Mouse (Mus musculus) right cerebral cortex, postnatal 36 days (tissue): Measurements from ENCODE around the gene Pdik1l.

Experiments used
- DNase-seq, 2 experiments: peaks; one replicate each; pipeline ENCODE4 v3.0.0; 2022; ENCODE audit warnings: low spot score in 2 of 2, mixed read lengths in 1 of 2

Pdik1l gene

DNA sequence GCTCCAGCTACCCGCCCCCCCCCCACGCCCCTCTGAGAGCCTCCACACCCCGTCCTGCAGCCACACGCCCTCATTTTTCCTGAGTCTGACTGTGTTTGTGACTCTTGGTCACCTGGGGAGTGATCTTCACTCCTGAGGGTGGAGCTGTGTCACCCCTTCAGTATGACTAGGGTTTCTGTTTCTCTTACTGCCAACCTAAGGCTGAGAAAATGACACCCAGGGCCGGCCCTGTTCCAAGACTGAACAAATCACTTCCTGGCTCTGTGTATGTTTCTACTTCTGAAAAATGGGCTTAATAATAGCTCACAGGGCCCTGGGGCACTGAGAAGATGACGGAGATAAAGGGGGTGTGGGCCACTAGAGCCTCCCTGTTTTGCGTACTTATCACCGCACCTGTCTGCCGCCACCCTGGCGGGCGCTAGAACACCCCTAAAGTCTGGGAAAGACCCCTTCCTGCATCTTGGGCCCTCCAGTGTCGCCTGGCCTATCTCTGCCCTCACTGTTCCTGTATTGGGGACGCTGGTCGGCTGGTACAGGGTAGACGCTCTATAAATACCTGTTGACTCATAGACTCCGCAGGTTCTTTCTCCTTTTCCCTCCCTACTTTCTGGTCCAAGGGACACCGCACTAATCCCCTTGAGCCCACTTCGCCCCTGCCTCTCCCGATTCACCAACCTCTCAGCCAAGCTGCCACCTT, 50.0 kb downstream of the Pdik1l start:
- DNase-seq, result no peak

DNA sequence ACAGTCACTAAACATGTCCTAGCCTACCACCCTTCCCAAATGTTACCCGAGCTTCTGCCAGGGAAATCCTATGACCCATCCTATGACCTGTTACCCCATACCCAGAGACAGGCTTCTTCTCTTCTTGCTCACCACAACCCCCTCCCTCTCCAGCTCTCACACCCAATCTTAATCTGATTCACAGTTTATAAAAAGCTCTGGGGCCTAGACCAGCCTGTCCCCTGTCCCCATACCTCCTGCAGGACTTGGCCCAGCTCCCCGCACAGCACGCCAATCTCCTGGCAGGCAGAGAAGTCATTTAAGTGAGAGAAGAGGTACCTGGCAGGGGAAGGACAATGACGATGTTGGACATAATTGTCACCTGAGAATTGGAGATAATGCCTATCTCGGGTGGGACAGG, 52.8 kb downstream of the Pdik1l start:
- no peak for DNase-seq

DNA sequence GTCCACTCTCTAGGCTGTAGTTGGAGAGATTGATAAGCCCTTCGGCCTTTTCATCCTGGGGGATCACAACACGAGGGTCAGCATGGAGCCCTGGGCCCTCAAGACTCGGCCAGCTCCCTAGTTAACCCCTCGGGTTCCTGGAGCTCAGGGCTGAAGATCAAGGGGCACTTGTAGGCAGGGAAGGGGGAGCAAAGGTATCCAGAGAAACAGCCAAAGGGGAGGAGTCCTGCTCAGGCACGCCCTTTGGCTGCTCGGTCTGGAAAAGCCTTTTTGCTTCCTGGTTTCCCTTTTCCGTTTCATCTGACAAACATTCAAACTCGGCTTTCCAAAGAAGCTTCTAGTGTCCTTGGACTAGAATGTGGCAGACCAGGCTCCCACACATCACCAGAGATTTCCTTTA, 57.3 kb downstream of the Pdik1l start:
- DNase-seq, result no peak

DNA sequence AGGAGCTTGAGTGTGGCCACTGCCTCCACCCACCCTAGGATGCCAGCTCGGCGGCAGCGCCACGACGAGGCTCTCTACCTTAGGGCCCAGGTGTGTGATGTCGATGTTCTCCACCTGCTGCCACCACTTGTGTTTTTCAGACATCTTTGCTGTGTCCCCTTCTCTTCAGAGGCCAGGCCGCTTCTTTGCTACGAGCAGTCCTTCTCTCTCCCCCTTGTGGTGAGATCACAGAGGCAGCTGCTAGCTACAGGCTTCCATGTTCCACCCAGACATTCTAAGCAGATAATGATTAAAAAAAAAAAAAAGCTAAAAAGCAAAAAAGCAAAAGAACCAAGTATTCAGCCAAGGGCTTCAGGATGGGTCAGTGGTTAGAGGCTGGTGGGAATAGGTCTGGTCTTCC, 60.5 kb downstream of the Pdik1l start, which contains the start of gene Catsper4:
Gene Catsper4 (minus strand): TSS at position 190 of the 400 bp plus-strand sequence.
- DNase-seq, result no peak
